Mouse (Mus musculus): ENCODE results near the gene Stk11ip. TPM values are rescaled to one million over a fixed set of nuclear protein-coding genes. Genes with fewer than 3 reads are reported as not detected.

Gene Stk11ip
- total RNA-seq, 2 experiments from 2014 or later, result 34.3 to 35.8 TPM

DNA sequence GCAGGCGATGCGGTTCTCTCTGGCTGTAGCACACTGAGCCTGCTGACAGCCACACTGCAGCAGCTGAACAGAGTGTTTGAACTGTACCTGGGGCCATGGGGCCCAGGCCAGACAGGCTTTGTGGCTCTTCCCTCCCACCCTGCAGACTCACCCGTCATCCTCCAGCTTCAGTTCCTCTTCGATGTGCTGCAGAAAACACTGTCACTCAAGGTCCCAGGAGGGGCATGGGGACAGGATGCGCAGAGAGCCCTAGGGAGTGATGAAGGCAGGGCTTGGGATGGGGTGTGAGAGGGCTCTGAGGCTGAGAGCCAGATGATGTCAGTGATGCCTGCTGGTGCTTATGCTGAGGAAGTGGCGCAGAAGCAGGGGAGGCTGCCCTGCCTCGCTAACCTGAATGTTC is 3.4 kb downstream of the Stk11ip start:
- Histone ChIP-seq H3K27ac (no peak overlapping the region), H3K4me3 (no peak overlapping the region)
- TF ChIP-seq CTCF (IDR thresholded peaks at IDR 0.05), result no peak
- DNase-seq (ENCODE audit: extremely low spot score in 1 of 2, low spot score in 2 of 2), result no peak
- intact Hi-C loops (cut with DNase I), result no loop called here

DNA sequence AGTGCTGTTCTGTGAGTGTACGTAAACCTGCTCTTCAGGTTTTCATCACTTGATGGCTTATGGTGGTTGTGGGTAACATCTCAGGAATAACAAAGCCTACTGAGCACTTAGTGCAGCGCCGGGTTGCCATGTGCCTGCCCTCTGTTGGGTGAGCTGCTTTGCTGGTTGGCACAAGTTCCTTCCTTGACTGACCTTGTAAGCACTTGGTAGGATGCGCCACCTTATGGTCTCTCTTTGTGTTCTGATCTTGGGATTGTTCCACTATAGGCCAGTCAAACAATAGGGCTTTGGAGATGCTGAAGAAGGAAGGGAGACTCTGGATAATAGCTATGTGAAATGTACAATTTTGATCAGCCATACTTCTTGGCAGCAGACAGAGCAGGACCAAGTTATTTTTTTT is 9.2 kb downstream of the Stk11ip start:
- no peak for TF ChIP-seq CTCF (IDR thresholded peaks at IDR 0.05)
- Histone ChIP-seq H3K27ac (no peak overlapping the region), H3K4me3 (no peak overlapping the region)
- no peak for DNase-seq (ENCODE audit: extremely low spot score in 1 of 2, low spot score in 2 of 2)
- intact Hi-C loops (cut with DNase I), result no loop called here

DNA sequence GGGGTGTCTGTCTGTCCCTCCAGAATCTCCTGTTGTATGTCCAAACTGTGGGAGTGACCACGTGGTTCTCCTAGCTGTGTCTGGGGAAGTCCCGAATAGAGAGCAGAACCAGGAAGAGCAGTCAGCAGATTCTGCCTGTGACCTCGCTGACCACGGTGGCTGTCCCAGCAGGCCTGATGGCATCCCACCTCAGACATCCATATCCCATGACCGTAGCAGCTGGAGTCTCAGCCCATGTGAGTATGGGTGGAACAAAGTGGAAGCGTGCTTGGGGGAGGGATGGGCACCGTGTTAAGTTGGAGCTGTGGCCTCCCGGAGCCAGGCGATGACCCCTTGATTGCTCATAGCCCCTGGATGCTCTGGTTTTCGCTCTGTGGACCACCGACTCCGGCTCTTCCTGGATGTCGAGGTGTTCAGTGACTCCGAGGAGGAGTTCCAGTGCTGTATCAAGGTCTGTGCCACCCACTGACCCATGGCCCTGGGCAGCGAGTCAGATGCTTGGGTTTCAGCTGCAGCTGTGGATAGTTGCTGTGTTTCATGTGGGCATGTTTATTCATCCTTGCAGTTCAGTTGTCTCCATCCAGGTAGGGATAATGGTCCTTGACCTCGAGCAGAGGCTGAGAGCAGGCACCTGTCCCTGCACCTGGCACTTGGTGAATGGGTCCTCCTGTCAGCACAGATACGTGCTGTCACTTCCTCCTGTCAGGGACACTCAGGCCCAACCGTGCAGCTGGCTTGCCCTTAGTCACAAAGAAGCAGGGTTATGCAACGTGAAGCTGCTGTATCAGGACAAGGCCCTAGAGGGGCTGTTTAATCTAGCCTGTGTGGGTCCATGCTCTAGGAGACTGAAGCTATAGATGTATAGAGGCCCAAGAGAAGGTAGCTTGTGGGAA is 11.2 kb downstream of the Stk11ip start:
- Histone ChIP-seq H3K27ac (no peak overlapping the region), H3K4me3 (no peak overlapping the region)
- DNase-seq (ENCODE audit: extremely low spot score in 1 of 2, low spot score in 2 of 2), result no peak
- no peak for TF ChIP-seq CTCF (IDR thresholded peaks at IDR 0.05)
- intact Hi-C loops (cut with DNase I), result no loop called here

DNA sequence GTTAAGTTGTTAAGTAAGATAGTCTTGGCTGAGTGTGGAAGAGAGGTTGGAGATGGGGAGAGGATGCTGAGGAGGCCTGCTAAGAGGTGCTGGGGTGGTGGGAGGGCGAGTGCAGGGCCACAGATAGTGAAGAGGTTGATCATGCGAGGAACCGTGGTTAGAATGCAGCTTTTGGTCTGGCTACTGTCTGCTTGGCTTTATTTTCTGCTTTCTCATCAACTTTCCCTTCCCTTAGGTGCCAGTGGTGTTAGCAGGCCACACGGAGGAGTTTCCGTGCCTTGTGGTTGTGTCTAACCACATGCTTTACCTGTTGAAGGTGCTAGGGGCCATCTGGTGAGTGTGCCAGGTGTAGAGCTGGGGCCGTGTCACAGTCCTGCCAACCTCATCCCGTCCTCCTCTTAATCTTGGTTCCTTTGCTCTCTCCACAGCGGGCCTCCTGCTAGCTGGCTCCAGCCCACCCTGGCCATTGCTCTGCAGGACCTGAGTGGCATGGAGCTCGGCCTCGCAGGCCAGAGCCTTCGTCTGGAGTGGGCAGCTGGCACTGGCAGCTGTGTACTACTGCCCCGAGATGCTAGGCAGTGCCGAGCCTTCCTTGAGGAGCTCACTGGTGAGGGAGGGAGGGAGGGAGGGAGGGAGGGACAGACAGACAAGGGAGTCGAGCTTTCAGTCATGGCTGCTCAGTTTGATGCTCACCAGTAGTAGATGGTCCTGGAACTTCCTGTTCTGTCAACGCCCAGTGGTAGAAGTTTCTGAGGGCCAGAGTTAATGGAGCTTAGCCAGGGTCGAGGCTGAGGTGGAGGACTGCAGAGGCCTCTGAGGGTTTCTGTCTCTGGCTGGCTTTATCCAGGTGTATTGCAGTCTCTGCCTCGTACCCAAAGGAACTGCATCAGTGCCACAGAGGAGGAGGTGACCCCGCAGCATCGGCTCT is 12.3 kb downstream of the Stk11ip start:
- no peak for DNase-seq (ENCODE audit: extremely low spot score in 1 of 2, low spot score in 2 of 2)
- no peak overlapping the region for H3K4me3 ChIP-seq
- no peak for TF ChIP-seq CTCF (IDR thresholded peaks at IDR 0.05)
- intact Hi-C loops (cut with DNase I), result no loop called here
- H3K27ac ChIP-seq, result no peak overlapping the region

- H3K27ac ChIP-seq, result no peak overlapping the region
- intact Hi-C loops (cut with DNase I), result no loop called here
- no peak for TF ChIP-seq CTCF (IDR thresholded peaks at IDR 0.05)
- DNase-seq (ENCODE audit: extremely low spot score in 1 of 2, low spot score in 2 of 2), result no peak
- no peak overlapping the region for H3K4me3 ChIP-seq
Measured at GRCm38 (mm10) chr1:75537587-75537986, 16.3 kb downstream of the Stk11ip start.

GRCm38 (mm10) chr1:75538597-75539190 is 17.4 kb downstream of the Stk11ip start:
- intact Hi-C loops (cut with DNase I), result no loop called here
- Histone ChIP-seq H3K27ac (no peak overlapping the region), H3K4me3 (no peak overlapping the region)
- no peak for DNase-seq (ENCODE audit: extremely low spot score in 1 of 2, low spot score in 2 of 2)
- TF ChIP-seq CTCF (IDR thresholded peaks at IDR 0.05), result no peak

- no peak overlapping the region for H3K4me3 ChIP-seq
- no peak for DNase-seq (ENCODE audit: extremely low spot score in 1 of 2, low spot score in 2 of 2)
- no peak for TF ChIP-seq CTCF (IDR thresholded peaks at IDR 0.05)
- intact Hi-C loops (cut with DNase I), result no loop called here
- no peak overlapping the region for H3K27ac ChIP-seq
Measured at GRCm38 (mm10) chr1:75541496-75541895, 20.2 kb downstream of the Stk11ip start.

- TF ChIP-seq CTCF (IDR thresholded peaks at IDR 0.05), result no peak
- DNase-seq (ENCODE audit: extremely low spot score in 1 of 2, low spot score in 2 of 2), result no peak
- intact Hi-C loops (cut with DNase I), result no loop called here
- Histone ChIP-seq H3K4me3 (no peak overlapping the region), H3K27ac (no peak overlapping the region)
Measured at GRCm38 (mm10) chr1:75544351-75544750, 23.0 kb downstream of the Stk11ip start.

DNA sequence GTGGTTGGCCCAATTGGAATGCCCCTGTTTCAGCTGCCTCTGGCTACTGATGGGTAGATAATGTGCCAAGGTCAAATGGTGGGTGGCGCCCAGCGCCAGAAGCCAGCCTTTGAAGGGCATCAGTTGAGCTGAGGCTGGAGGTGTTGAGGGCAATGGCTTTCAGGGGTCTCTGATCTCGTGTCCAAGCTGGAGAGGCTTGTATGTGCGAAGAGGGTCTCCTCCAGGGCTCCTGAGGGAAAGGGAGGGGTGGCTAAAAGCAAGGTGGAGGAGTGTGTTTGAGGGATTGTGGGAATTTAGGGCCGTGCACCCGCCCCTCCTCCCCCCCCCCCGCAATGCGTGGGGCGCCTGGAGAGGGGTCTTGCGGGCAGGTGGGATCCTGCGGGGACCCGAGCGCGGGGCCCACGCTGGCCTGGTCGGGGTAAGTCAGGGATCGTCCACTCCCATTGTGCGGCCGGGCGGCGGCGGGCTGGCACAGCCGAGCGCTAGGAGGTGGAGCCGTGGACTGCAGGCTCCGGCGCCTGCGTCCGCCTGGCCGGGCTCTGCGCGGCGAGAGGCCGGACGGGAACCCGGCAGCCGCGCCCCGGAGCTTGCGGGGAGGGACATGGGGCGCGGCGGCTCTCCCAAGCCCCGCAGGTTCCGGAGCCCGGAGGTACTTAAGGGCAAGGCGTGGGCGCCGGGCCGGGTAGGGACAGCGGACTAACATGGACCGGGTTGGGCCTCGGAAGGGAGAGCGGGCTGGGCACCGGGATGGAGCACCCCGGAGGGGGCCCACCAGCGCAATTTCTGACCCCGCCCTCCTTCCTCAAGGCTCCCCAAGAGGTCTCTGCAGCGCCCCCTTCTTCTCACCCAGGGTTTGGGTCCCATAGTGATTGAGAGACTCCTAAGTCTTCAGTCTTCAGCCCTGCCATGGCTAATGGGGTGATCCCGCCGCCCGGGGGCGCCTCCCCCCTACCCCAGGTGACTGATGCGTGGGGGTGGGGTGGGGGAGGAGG is 24.9 kb downstream of the Stk11ip start, which contains the start of gene Slc4a3:
Gene Slc4a3, plus strand, starts transcription at position 302 of the 992 bp plus-strand sequence.
- H3K27ac ChIP-seq, result peak within 1 kb of the TSS; percentile 97
- intact Hi-C loops (cut with DNase I), result loop anchor here (5.0 kb wide), 1 partner anchor 39 kb away; the partner anchor contains the start of genes Inha and Obsl1
- peak; percentile 26 for TF ChIP-seq CTCF (IDR thresholded peaks at IDR 0.05)
- peak within 1 kb of the TSS; percentile 90 for H3K4me3 ChIP-seq
- DNase-seq (ENCODE audit: extremely low spot score in 1 of 2, low spot score in 2 of 2), result peak; percentile 67

- TF ChIP-seq CTCF (IDR thresholded peaks at IDR 0.05), result no peak
- peak overlapping the region; percentile 90 for H3K4me3 ChIP-seq
- DNase-seq (ENCODE audit: extremely low spot score in 1 of 2, low spot score in 2 of 2), result no peak
- intact Hi-C loops (cut with DNase I), result loop anchor here (5.0 kb wide), 1 partner anchor 40 kb away; the partner anchor contains the start of genes Inha and Obsl1
- H3K27ac ChIP-seq, result peak overlapping the region; percentile 40; the same call in 1 of the 2 replicates
Measured at GRCm38 (mm10) chr1:75547351-75547750, 26.0 kb downstream of the Stk11ip start.
